Mouse (Mus musculus): ENCODE measurements around the gene Zfyve26. TPM values are rescaled to one million over a fixed set of nuclear protein-coding genes. Genes with fewer than 3 reads are reported as not detected.
"Not testable (repeated sequence)": the region's sequence is repeated elsewhere in the genome, so short reads cannot be mapped to it uniquely, and the experiment has no call there.

The Zfyve26 gene
- polyA plus RNA-seq, 1 experiment from 2014 or later: 11.8 TPM

DNA sequence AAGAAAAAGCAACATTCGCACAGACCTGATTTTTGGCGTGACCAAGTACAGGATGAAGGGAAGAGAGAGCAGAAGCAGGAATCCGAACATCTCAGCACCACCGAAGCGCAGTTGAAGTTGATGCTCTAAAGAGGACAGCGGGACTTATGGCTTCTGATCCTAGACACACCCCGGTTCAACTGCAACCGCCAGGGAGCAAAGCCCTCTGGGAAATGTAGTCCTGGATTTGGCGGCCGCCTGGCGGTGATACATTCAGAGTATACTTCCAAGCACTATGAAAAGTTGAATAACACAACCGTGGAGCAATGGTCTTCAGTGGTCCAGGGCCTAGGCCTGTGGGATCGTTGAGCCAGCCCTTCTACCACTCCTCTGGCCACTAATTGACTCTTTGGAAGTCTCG lies 104.4 kb downstream of the Zfyve26 start:
- peak; percentile 90 for ATAC-seq (ENCODE audit: low FRiP score)
- H3K9me3 ChIP-seq: no peaks in the 10 kb centered on the region
- peak overlapping the region; percentile 80 for H3K9ac ChIP-seq
- no peaks in the 10 kb centered on the region for H3K27me3 ChIP-seq
- peak overlapping the region; percentile 68 for H3K4me3 ChIP-seq
- peak overlapping the region; percentile 76 for H3K4me2 ChIP-seq
- peaks cover 20% of the 10 kb centered on the region for H3K4me1 ChIP-seq (replicated peaks)
- H3K27ac ChIP-seq: peak overlapping the region; percentile 81
- peaks cover 18% of the 10 kb centered on the region for H3K36me3 ChIP-seq
- WGBS: 6% methylated on average over 14 of the region's 14 CpGs

- peaks cover 20% of the 10 kb centered on the region for H3K4me1 ChIP-seq (replicated peaks)
- peak; percentile 97 for ATAC-seq (ENCODE audit: low FRiP score)
- H3K27ac ChIP-seq: peak overlapping the region; percentile 81
- 0% methylated on average over 18 of the region's 18 CpGs for WGBS
- H3K4me2 ChIP-seq: peak overlapping the region; percentile 76
- no peaks in the 10 kb centered on the region for H3K9me3 ChIP-seq
- H3K27me3 ChIP-seq: no peaks in the 10 kb centered on the region
- peaks cover 24% of the 10 kb centered on the region for H3K36me3 ChIP-seq
- H3K4me3 ChIP-seq: peak overlapping the region; percentile 68
- peak overlapping the region; percentile 80 for H3K9ac ChIP-seq
Observed at GRCm38 (mm10) chr12:79190931-79191673, 105.0 kb downstream of the Zfyve26 start.

DNA sequence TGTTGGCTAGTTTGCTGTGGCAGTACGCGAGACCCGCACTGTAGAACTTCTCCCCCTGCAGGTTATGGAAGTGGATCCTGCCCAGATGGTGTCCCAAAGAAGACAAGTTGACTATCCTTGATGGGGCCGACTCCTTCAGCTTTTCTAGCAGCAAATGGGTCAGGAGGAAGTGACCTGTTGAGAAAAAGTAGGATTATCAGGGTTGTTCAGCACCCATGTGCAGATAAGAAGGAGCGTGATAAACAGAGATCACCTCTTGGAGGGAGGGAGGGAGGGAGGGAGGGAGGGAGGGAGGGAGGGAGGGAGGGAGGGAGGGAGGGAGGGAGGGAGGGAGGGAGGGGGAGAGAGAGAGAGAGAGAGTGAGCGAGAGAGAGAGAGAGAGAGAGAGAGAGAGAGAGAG lies 110.9 kb downstream of the Zfyve26 start:
- H3K4me2 ChIP-seq; H3K27ac ChIP-seq; H3K27me3 ChIP-seq; H3K4me1 ChIP-seq (replicated peaks); H3K4me3 ChIP-seq; H3K9ac ChIP-seq; ATAC-seq (ENCODE audit: low FRiP score); H3K9me3 ChIP-seq: not testable (repeated sequence)
- 84% methylated on average over 5 of the region's 6 CpGs for WGBS
- peaks cover 76% of the 10 kb centered on the region for H3K36me3 ChIP-seq

Other genes with a start within 250 kb of the Zfyve26 start
- 20.6 and 22.1 TPM in 2 replicates for gene Pigh, start 206.7 kb downstream of the Zfyve26 start, polyA plus RNA-seq (2015; fragmentation: Nextera tagmentation; extraction: Ambion mirVana)
- gene Arg2, start 165.5 kb downstream of the Zfyve26 start, polyA plus RNA-seq (2015; fragmentation: Nextera tagmentation; extraction: Ambion mirVana): 37.3 and 41.0 TPM in 2 replicates
- 195 and 196 TPM in 2 replicates for gene Vti1b, start 123.6 kb downstream of the Zfyve26 start, polyA plus RNA-seq (2015; fragmentation: Nextera tagmentation; extraction: Ambion mirVana)
- 25.4 and 26.2 TPM in 2 replicates for gene Rdh11, start 104.0 kb downstream of the Zfyve26 start, polyA plus RNA-seq (2015; fragmentation: Nextera tagmentation; extraction: Ambion mirVana)
- gene Rdh12, start 87.4 kb downstream of the Zfyve26 start, polyA plus RNA-seq (2015; fragmentation: Nextera tagmentation; extraction: Ambion mirVana): 0.40 and 1.1 TPM in 2 replicates
- gene Rad51b, start 978 bp upstream of the Zfyve26 start, polyA plus RNA-seq (2015; fragmentation: Nextera tagmentation; extraction: Ambion mirVana): 2.4 TPM in 2 replicates

Measured in hindbrain, embryonic 13.5 days (tissue).